ENCODE assay signal across 21 mouse cellular contexts in genomic region chr19:16856752-16857151, GRCm38 (mm10). TPM values are rescaled to one million over a fixed set of nuclear protein-coding genes. Genes with fewer than 3 reads are reported as not detected.
DNase-seq lines count a peak whose midpoint lies in the region; TF ChIP-seq lines count a peak whose summit lies in the region.
"Had no signal": no experiment of that assay in that cellular context is flagged by ENCODE, and none has a peak within 500 bp of the region (broad histone marks: within the 10 kb centered on the region; RNA-seq: fewer than 3 reads in every experiment).

No protein-coding gene starts in this region.

- H3K36me3 ChIP-seq in ES-Bruce4 (ENCODE audit: control insufficient read depth, insufficient read depth, low read length, poor library complexity, severe bottlenecking), result no peaks in the 10 kb centered on the region
- H3K36me3 ChIP-seq: embryonic facial prominence, embryonic 10.5 days; embryonic facial prominence, embryonic 12.5 days; forebrain, embryonic 15.5 days had no signal

- no peak for TF ChIP-seq POLR2A in ES-Bruce4 (IDR thresholded peaks at IDR 0.05; ENCODE audit: insufficient read depth, low read length)

- no peak overlapping the region for H3K27ac ChIP-seq in ES-Bruce4 (ENCODE audit: insufficient read depth, low read length)
- H3K27ac ChIP-seq: embryonic facial prominence, embryonic 10.5 days; embryonic facial prominence, embryonic 12.5 days; forebrain, embryonic 13.5 days; forebrain, embryonic 15.5 days had no signal

- H3K4me1 ChIP-seq in ES-Bruce4 (ENCODE audit: control insufficient read depth, insufficient read depth, low read length), result peaks cover 2% of the 10 kb centered on the region
- H3K4me1 ChIP-seq: embryonic facial prominence, embryonic 10.5 days; embryonic facial prominence, embryonic 12.5 days; forebrain, embryonic 13.5 days; forebrain, embryonic 15.5 days had no signal

- no peaks in the 10 kb centered on the region for H3K27me3 ChIP-seq in ES-Bruce4 (ENCODE audit: control insufficient read depth, insufficient read depth, low read length, poor library complexity, severe bottlenecking)
- H3K27me3 ChIP-seq: forebrain, embryonic 15.5 days had no signal

- no peak overlapping the region for H3K9ac ChIP-seq in ES-Bruce4 (ENCODE audit: low read depth, poor library complexity, severe bottlenecking)
- H3K9ac ChIP-seq: embryonic facial prominence, embryonic 12.5 days; forebrain, embryonic 13.5 days; forebrain, embryonic 15.5 days; forebrain, postnatal 0 days had no signal

- TF ChIP-seq EP300 in ES-Bruce4 (IDR thresholded peaks at IDR 0.05; ENCODE audit: insufficient read depth, low read depth, low read length), result peak; percentile 68

- no peak overlapping the region for H3K4me3 ChIP-seq in ES-Bruce4 (ENCODE audit: low read depth, low read length)
- H3K4me3 ChIP-seq: embryonic facial prominence, embryonic 10.5 days; embryonic facial prominence, embryonic 12.5 days; forebrain, embryonic 13.5 days; forebrain, embryonic 15.5 days had no signal

- DNase-seq in ES-CJ7 (ENCODE audit: low read depth, low spot score) (peak; percentile 35), ZHBTc4 (ENCODE audit: low read depth, low spot score) (peak; percentile 39)
- DNase-seq in frontal cortex, postnatal 10 days (ENCODE audit: low spot score in 2 of 2), result no peak
- no peak for DNase-seq in right cerebral cortex, adult 18-20 months
- DNase-seq: adrenal gland, adult 2 months; adrenal gland, postnatal 10 days; adrenal gland, postnatal 25 days; cerebellum, adult 11 months; cerebellum, adult 18-20 months; cerebellum, adult 8-10 months; cerebellum, adult 9-11 months; cerebellum, postnatal 25 days; forebrain, postnatal 0 days had no signal

- no peak for TF ChIP-seq CTCF in ES-Bruce4 (IDR thresholded peaks at IDR 0.05; ENCODE audit: low read depth, low read length)

- no peaks in the 10 kb centered on the region for H3K9me3 ChIP-seq in ES-Bruce4 (replicated peaks; ENCODE audit: control insufficient read depth, insufficient read depth, low read length, poor library complexity, severe bottlenecking)
- H3K9me3 ChIP-seq: embryonic facial prominence, embryonic 10.5 days; embryonic facial prominence, embryonic 12.5 days; forebrain, embryonic 13.5 days; forebrain, embryonic 15.5 days had no signal

RNA-seq across cellular contexts. Expression of gene Foxb2, which starts 16.9 kb away (rescaled TPM):
- polyA plus RNA-seq in ES-Bruce4 (2011; ENCODE audit: insufficient read depth, insufficient read length, low read depth, missing spikeins), result not detected in 2 replicates
- polyA plus RNA-seq: adrenal gland, adult 2 months; C2C12; cortical plate, adult 2 months; embryonic facial prominence, embryonic 10.5 days; embryonic facial prominence, embryonic 14.5 days had no signal

Comparison
In these comparisons a context has a peak if more than half of its experiments do, and no peak if none do; other contexts are left out.
1. DNase-seq: peak in ES-CJ7 (single experiment) and ZHBTc4 (single experiment); none in frontal cortex, postnatal 10 days (0 of 2) and right cerebral cortex, adult 18-20 months (single experiment).